Mouse (Mus musculus) heart, embryonic 16.5 days (tissue): ENCODE results near the gene Zfp385b. TPM values are rescaled to one million over a fixed set of nuclear protein-coding genes. Genes with fewer than 3 reads are reported as not detected.

ENCODE experiments used
- ATAC-seq: fragments of 200-750 bp; cut with Nextera tagmentation; replicated peaks from 2 replicates; pipeline ENCODE4 v1.8.0; 2017; ENCODE audit warnings: moderate number of reproducible peaks; ENCODE audit not compliant: insufficient read depth, low FRiP score; ENCODE audit errors: extremely low read depth
- H3K27ac ChIP-seq: fragments of 300-500 bp; sonication (generic); 2 replicates; pipeline ENCODE4 v1.5.1; 2014; ENCODE audit warnings: mild to moderate bottlenecking, low read length, control low read depth, moderate library complexity
- H3K27me3 ChIP-seq: fragments of 300-500 bp; sonication (generic); 2 replicates; pipeline ENCODE4 v1.6.1; 2014; ENCODE audit warnings: low read length, mixed read lengths; ENCODE audit not compliant: control insufficient read depth, insufficient read depth
- H3K36me3 ChIP-seq: fragments of 300-500 bp; sonication (generic); 2 replicates; pipeline ENCODE4 v1.6.1; 2014; ENCODE audit not compliant: control insufficient read depth, insufficient read depth
- H3K4me1 ChIP-seq: fragments of 300-500 bp; sonication (generic); 2 replicates; pipeline ENCODE4 v1.6.1; 2014; ENCODE audit warnings: low read length, mixed read lengths; ENCODE audit not compliant: control insufficient read depth, insufficient read depth
- H3K4me2 ChIP-seq: fragments of 300-500 bp; sonication (generic); 2 replicates; pipeline ENCODE4 v1.6.1; 2014; ENCODE audit warnings: low read depth, mild to moderate bottlenecking, control low read depth, low read length
- H3K4me3 ChIP-seq: fragments of 300-500 bp; sonication (generic); 2 replicates; pipeline ENCODE4 v1.5.1; 2014; ENCODE audit warnings: mild to moderate bottlenecking, control low read depth, low read length
- H3K9ac ChIP-seq: fragments of 300-500 bp; sonication (generic); 2 replicates; pipeline ENCODE4 v1.6.1; 2014; ENCODE audit warnings: low read length, control low read depth
- H3K9me3 ChIP-seq: fragments of 300-500 bp; sonication (generic); replicated peaks from 2 replicates; pipeline ENCODE4 v1.6.1; 2016; ENCODE audit warnings: low read length; ENCODE audit not compliant: control insufficient read depth
- WGBS: fragments of 180-500 bp; shearing (Covaris S2); extraction: QIAGEN DNeasy Blood & Tissue Kit; methylation state at CpG from one replicate; pipeline ENCODE4 v1.1.7; 2014; 5-methylcytosine and 5-hydroxymethylcytosine counted together
- polyA plus RNA-seq: library from polyadenylated mRNA; unstranded; fragments of >200 nt; fragmentation: Nextera tagmentation; extraction: Ambion mirVana; gene quantifications from 2 replicates; pipeline ENCODE4 v1.2.1, GENCODE M21; 2015

The Zfp385b gene
- polyA plus RNA-seq, 1 experiment from 2014 or later = 3.8 TPM

GRCm38 (mm10) chr2:77801430-77801829, 18.0 kb downstream of the Zfp385b start:
- 84% methylated on average over 4 of the region's 4 CpGs for WGBS
- ATAC-seq = no peak
- no peaks in the 10 kb centered on the region for H3K36me3 ChIP-seq
- H3K9me3 ChIP-seq = no peaks in the 10 kb centered on the region
- H3K9ac ChIP-seq = no peak overlapping the region
- 0 out of 2 replicates have a peak, but pooled peaks cover 2% of the 10 kb centered on the region for H3K4me1 ChIP-seq
- H3K4me2 ChIP-seq = no peak overlapping the region
- no peak overlapping the region for H3K27ac ChIP-seq
- no peaks in the 10 kb centered on the region for H3K27me3 ChIP-seq
- no peak overlapping the region for H3K4me3 ChIP-seq

- Histone ChIP-seq H3K4me3 (no peak overlapping the region), H3K4me2 (no peak overlapping the region), H3K36me3 (no peaks in the 10 kb centered on the region), H3K27ac (no peak overlapping the region), H3K9ac (no peak overlapping the region), H3K4me1 (peaks cover 5% of the 10 kb centered on the region; the same call in 1 of the 2 replicates), H3K27me3 (no peaks in the 10 kb centered on the region), H3K9me3 (no peaks in the 10 kb centered on the region)
- no peak for ATAC-seq
- 78% methylated on average over 5 of the region's 5 CpGs for WGBS
These were observed 18.4 kb downstream of the Zfp385b start for GRCm38 (mm10) chr2:77801009-77801408.

GRCm38 (mm10) chr2:77797233-77797632, 22.2 kb downstream of the Zfp385b start:
- H3K4me3 ChIP-seq = no peak overlapping the region
- no peak overlapping the region for H3K9ac ChIP-seq
- WGBS = 61% methylated on average over 5 of the region's 5 CpGs
- no peaks in the 10 kb centered on the region for H3K36me3 ChIP-seq
- ATAC-seq = no peak
- no peak overlapping the region for H3K27ac ChIP-seq
- H3K27me3 ChIP-seq = no peaks in the 10 kb centered on the region
- no peaks in the 10 kb centered on the region for H3K9me3 ChIP-seq
- peaks cover 5% of the 10 kb centered on the region for H3K4me1 ChIP-seq
- H3K4me2 ChIP-seq = no peak overlapping the region

- peaks cover 5% of the 10 kb centered on the region for H3K4me1 ChIP-seq
- H3K9me3 ChIP-seq = no peaks in the 10 kb centered on the region
- H3K36me3 ChIP-seq = no peaks in the 10 kb centered on the region
- peak overlapping the region; percentile 76 for H3K27ac ChIP-seq
- no peak overlapping the region for H3K9ac ChIP-seq
- no peak; the same call in 1 of the 2 replicates for ATAC-seq
- 44% methylated on average over 8 of the region's 8 CpGs for WGBS
- 0 out of 2 replicates have a peak overlapping the region, but pooled peaks have one; percentile 6 for H3K4me3 ChIP-seq
- no peaks in the 10 kb centered on the region for H3K27me3 ChIP-seq
- peak overlapping the region; percentile 46 for H3K4me2 ChIP-seq
These were observed 23.4 kb downstream of the Zfp385b start for GRCm38 (mm10) chr2:77795859-77796552.

- Histone ChIP-seq H3K27ac (no peak overlapping the region), H3K9me3 (no peaks in the 10 kb centered on the region), H3K27me3 (no peaks in the 10 kb centered on the region), H3K4me2 (no peak overlapping the region), H3K9ac (no peak overlapping the region), H3K36me3 (no peaks in the 10 kb centered on the region), H3K4me3 (no peak overlapping the region), H3K4me1 (peaks cover 6% of the 10 kb centered on the region)
- 68% methylated on average over 4 of the region's 4 CpGs for WGBS
- ATAC-seq = no peak
These were observed 28.6 kb downstream of the Zfp385b start for GRCm38 (mm10) chr2:77790846-77791245.

- 83% methylated on average over 9 of the region's 9 CpGs for WGBS
- H3K4me3 ChIP-seq = no peak overlapping the region
- no peak overlapping the region for H3K9ac ChIP-seq
- no peak overlapping the region for H3K4me2 ChIP-seq
- H3K4me1 ChIP-seq = peaks cover 6% of the 10 kb centered on the region
- H3K27me3 ChIP-seq = no peaks in the 10 kb centered on the region
- no peak for ATAC-seq
- no peaks in the 10 kb centered on the region for H3K9me3 ChIP-seq
- H3K36me3 ChIP-seq = no peaks in the 10 kb centered on the region
- H3K27ac ChIP-seq = no peak overlapping the region
These were observed 29.1 kb downstream of the Zfp385b start for GRCm38 (mm10) chr2:77790295-77790694.

GRCm38 (mm10) chr2:77781390-77781789, 38.0 kb downstream of the Zfp385b start:
- Histone ChIP-seq H3K9ac (no peak overlapping the region), H3K4me3 (no peak overlapping the region), H3K36me3 (no peaks in the 10 kb centered on the region), H3K27ac (no peak overlapping the region), H3K4me1 (peaks cover 3% of the 10 kb centered on the region; the same call in 1 of the 2 replicates), H3K4me2 (no peak overlapping the region), H3K9me3 (no peaks in the 10 kb centered on the region), H3K27me3 (no peaks in the 10 kb centered on the region)
- ATAC-seq = no peak
- WGBS = 72% methylated on average over 7 of the region's 7 CpGs

- Histone ChIP-seq H3K9me3 (no peaks in the 10 kb centered on the region), H3K4me3 (no peak overlapping the region), H3K9ac (no peak overlapping the region), H3K4me1 (peaks cover 3% of the 10 kb centered on the region; the same call in 1 of the 2 replicates), H3K27me3 (no peaks in the 10 kb centered on the region), H3K4me2 (no peak overlapping the region), H3K36me3 (no peaks in the 10 kb centered on the region), H3K27ac (no peak overlapping the region)
- 36% methylated on average over 6 of the region's 6 CpGs for WGBS
- no peak for ATAC-seq
These were observed 41.7 kb downstream of the Zfp385b start for GRCm38 (mm10) chr2:77777781-77778180.

- 76% methylated on average over 10 of the region's 10 CpGs for WGBS
- no peaks in the 10 kb centered on the region for H3K9me3 ChIP-seq
- no peak overlapping the region for H3K9ac ChIP-seq
- peaks cover 3% of the 10 kb centered on the region; the same call in 1 of the 2 replicates for H3K4me1 ChIP-seq
- no peaks in the 10 kb centered on the region for H3K27me3 ChIP-seq
- H3K4me3 ChIP-seq = no peak overlapping the region
- no peak for ATAC-seq
- no peaks in the 10 kb centered on the region for H3K36me3 ChIP-seq
- no peak overlapping the region for H3K4me2 ChIP-seq
- no peak overlapping the region for H3K27ac ChIP-seq
These were observed 42.3 kb downstream of the Zfp385b start for GRCm38 (mm10) chr2:77777047-77777686.
